Mouse (Mus musculus): ENCODE measurements at regions not wholly inside any gene's neighbourhood (a gene's known extent, or its start where the extent isn't known, plus 50 kb on each side); places are given as distances from the start of the nearest gene placed in this dataset.

GRCm38 (mm10) chr11:45577469-45578154 is 274.2 kb upstream of the Clint1 start:
- no peak for TF ChIP-seq GATA4 (IDR thresholded peaks at IDR 0.05; ENCODE audit: insufficient replicate concordance, low read length)

GRCm38 (mm10) chr11:45592335-45592734 is 259.5 kb upstream of the Clint1 start:
- TF ChIP-seq GATA4 (IDR thresholded peaks at IDR 0.05; ENCODE audit: insufficient replicate concordance, low read length): no peak

- no peak for TF ChIP-seq GATA4 (IDR thresholded peaks at IDR 0.05; ENCODE audit: insufficient replicate concordance, low read length)
These were observed 258.8 kb upstream of the Clint1 start for GRCm38 (mm10) chr11:45592890-45593642.

GRCm38 (mm10) chr11:45595372-45595771 is 256.5 kb upstream of the Clint1 start:
- TF ChIP-seq GATA4 (IDR thresholded peaks at IDR 0.05; ENCODE audit: insufficient replicate concordance, low read length): no peak

- TF ChIP-seq GATA4 (IDR thresholded peaks at IDR 0.05; ENCODE audit: insufficient replicate concordance, low read length): no peak
These were observed 230.0 kb upstream of the Clint1 start for GRCm38 (mm10) chr11:45621824-45622223.

GRCm38 (mm10) chr11:45622701-45623100 is 229.2 kb upstream of the Clint1 start:
- no peak for TF ChIP-seq GATA4 (IDR thresholded peaks at IDR 0.05; ENCODE audit: insufficient replicate concordance, low read length)

- TF ChIP-seq GATA4 (IDR thresholded peaks at IDR 0.05; ENCODE audit: insufficient replicate concordance, low read length): no peak
These were observed 227.6 kb upstream of the Clint1 start for GRCm38 (mm10) chr11:45624233-45624632.

GRCm38 (mm10) chr11:45629250-45629649 is 222.6 kb upstream of the Clint1 start:
- no peak for TF ChIP-seq GATA4 (IDR thresholded peaks at IDR 0.05; ENCODE audit: insufficient replicate concordance, low read length)

- TF ChIP-seq GATA4 (IDR thresholded peaks at IDR 0.05; ENCODE audit: insufficient replicate concordance, low read length): no peak
These were observed 217.2 kb upstream of the Clint1 start for GRCm38 (mm10) chr11:45634535-45635235.

GRCm38 (mm10) chr11:45635896-45636295 is 216.0 kb upstream of the Clint1 start:
- no peak for TF ChIP-seq GATA4 (IDR thresholded peaks at IDR 0.05; ENCODE audit: insufficient replicate concordance, low read length)

- no peak for TF ChIP-seq GATA4 (IDR thresholded peaks at IDR 0.05; ENCODE audit: insufficient replicate concordance, low read length)
These were observed 212.6 kb upstream of the Clint1 start for GRCm38 (mm10) chr11:45639236-45639635.

- TF ChIP-seq GATA4 (IDR thresholded peaks at IDR 0.05; ENCODE audit: insufficient replicate concordance, low read length): no peak
These were observed 209.6 kb upstream of the Clint1 start for GRCm38 (mm10) chr11:45642142-45642756.

- no peak for TF ChIP-seq GATA4 (IDR thresholded peaks at IDR 0.05; ENCODE audit: insufficient replicate concordance, low read length)
These were observed 208.1 kb upstream of the Clint1 start for GRCm38 (mm10) chr11:45643629-45644325.

- TF ChIP-seq GATA4 (IDR thresholded peaks at IDR 0.05; ENCODE audit: insufficient replicate concordance, low read length): no peak
These were observed 206.0 kb upstream of the Clint1 start for GRCm38 (mm10) chr11:45645815-45646214.

- no peak for TF ChIP-seq GATA4 (IDR thresholded peaks at IDR 0.05; ENCODE audit: insufficient replicate concordance, low read length)
These were observed 204.0 kb upstream of the Clint1 start for GRCm38 (mm10) chr11:45647888-45648287.

All from liver, adult (tissue).